Mouse (Mus musculus): ENCODE data around the gene Cdc42se2.

The Cdc42se2 gene

DNA sequence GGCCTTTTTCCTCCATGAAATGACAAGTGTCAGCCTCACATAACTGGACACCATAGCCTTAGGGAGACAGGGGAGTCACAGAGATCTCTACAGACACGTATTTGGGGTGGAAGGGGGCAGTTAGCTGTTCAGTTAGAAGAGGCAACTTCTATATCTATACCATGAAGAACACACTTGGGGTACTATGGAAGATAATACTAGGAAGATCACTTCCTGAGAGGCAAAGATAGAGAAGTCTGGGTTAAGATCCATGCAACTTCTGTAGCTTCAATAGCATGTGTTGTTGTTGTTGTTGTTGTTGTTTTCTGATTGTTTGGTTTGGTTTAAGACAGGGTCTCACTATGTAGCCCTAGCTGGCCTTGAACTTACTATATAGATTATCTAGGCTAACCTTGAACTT is 5.7 kb upstream of the Cdc42se2 start:
- in situ Hi-C loops (cut with MseI, MboI): no loop called here

DNA sequence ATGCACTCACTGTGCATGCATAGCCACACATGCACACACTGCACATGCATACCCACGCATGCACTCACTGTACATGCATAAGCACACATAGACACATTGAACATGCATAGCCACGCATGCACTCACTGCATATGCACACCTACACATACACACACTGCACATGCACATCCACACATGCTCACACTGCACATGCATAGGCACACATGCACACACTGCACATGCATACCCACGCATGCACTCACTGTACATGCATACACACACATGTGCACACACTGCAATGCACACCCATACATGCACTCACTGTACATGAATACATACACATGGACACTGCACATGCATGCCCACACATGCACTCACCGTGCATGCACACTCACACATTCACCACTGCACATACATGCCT is 4.0 kb upstream of the Cdc42se2 start:
- in situ Hi-C loops (cut with MseI, MboI): no loop called here

DNA sequence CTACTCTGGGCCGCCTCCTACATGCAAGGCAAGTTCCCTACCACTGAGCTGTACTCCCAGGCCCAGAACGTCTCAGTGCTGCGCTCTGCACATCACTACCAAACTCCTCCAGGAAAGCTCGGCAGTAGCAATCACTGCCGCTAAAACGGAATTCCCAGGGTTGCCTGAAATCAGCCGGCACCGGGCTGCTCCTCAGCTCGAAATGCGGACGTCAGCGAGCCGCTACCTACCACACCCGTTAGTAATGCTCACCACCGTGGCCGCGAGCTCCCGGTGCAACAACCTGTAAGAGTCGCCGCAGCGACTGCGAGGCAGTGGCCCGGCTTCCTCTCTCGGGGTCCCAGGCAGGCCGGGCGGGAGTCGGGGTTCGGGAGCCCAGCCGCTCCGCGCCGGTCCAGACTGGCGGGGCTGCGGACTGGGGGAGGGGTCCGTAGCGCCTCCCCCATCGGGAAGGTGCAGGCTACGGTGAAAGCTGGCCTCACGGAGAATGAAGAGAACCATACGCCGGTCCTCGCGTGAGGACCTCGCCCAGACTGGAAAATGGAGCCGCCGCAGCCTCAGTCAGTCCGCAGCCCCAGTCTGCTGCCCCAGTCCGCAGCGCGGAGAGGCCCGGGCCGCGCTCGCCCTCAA is 502 bp downstream of the Cdc42se2 start:
- in situ Hi-C loops (cut with MseI, MboI): loop anchor here in 1 of 2 experiments (5.0 kb wide), 1 partner anchor 75 kb away; the partner anchor contains the start of gene Lyrm7

DNA sequence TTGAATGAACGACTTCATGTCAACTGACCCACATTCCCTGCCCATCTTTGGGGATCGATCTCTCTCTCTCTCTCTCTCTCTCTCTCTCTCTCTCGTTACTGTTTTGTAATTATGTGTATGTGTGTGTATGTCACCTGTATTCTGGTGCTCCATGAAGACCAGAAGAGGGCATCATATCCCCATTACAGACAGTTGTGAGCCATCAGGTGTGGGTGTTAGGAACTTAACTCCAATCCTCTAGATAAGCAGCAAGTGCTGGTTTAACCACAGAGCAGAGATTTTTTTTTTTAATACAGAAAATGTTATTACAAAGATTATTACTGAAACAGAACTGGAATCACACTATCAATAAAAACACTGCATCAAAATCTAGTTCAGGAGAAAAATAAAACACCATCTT is 1.9 kb downstream of the Cdc42se2 start:
- in situ Hi-C loops (cut with MseI, MboI): loop anchor here in 1 of 2 experiments (5.0 kb wide), 1 partner anchor 77 kb away; the partner anchor contains the start of gene Lyrm7

DNA sequence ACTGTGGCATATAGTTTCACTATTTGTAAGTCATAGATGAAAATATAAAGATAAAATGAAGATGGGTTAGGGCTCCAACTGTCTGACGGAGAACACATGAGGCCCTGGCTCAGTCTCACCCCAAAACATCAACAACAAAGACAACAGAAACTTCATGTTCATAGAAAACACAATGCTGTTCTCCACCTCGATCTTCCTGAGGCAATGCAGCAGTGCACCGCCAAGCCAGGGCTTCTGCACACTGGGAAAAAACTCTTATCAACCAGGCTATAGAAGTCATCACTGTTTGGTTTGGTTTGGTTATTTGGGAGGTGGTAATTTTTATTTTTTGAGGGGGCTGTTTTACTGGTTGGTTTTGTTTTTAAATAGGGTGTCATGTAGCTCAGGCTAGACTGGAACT is 3.0 kb downstream of the Cdc42se2 start:
- in situ Hi-C loops (cut with MseI, MboI): no loop called here

DNA sequence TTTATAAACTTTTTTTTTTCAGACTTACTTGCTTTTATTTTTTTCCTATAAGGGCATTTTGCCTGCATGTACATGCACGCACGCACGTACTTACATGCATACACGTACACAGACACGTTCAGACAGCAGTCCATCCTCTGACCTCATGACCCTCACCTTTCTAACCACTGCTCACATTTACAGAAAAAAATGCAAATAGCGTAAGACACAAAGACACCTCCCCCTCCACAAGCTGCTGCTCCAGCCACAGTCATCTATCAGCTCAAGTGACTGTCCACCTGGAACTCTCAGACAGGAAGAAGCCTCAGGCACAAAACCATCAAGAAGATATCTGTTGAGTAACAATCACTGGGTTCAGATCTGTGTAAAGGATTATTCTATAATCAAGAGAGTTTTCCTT is 5.2 kb downstream of the Cdc42se2 start:
- in situ Hi-C loops (cut with MseI, MboI): no loop called here

DNA sequence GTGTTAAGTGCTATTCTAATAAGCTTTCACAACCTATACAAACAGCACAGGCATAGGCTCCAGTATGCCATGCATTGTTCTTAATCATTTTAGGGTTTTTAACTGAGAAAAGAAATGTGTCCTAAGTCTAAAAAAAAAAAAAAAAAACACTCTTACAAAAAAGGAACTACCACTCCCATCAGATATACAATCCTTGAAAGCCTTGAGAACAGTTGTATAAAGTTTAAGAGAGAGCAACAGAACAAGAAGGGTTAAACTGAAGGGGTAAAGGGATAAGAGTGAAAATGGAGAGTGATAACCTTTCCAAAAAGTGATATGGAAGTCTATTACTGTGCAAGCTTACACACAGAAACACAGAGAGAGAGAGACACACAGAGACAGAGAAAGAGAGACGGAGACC is 7.5 kb downstream of the Cdc42se2 start:
- in situ Hi-C loops (cut with MseI, MboI): no loop called here

DNA sequence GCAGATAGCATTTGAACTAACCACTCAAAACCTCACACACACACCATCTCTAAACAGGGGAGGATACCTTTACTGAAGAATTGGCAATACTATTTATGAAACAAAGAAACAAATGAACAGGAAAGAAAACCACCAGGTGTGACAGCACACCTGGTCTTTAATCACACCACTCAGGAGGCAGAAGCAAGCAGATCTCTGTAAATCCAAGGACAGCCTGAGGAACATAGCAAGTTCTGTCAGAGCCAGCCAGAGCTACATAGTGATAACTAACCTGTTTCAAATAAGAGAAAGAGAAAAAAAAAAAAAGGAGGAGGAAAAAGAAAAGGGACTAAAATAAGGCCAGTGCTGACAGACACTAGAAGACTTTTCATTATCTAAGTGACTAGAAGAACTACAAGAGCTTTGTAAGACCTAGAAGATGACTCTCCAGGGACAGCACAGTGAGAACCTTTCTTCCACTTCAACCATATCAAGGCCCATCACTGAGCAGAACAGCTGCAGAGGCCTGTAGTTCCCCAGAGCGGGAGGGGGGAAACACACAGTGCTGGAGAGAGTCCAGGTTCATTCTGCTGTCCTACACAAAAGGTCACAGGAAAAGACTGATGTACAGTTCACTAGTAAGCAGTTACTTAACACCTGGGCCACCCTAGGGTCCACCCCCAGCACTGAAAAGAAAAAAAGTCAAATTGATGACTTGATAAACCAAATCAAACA is 9.2 kb downstream of the Cdc42se2 start:
- in situ Hi-C loops (cut with MseI, MboI): no loop called here

DNA sequence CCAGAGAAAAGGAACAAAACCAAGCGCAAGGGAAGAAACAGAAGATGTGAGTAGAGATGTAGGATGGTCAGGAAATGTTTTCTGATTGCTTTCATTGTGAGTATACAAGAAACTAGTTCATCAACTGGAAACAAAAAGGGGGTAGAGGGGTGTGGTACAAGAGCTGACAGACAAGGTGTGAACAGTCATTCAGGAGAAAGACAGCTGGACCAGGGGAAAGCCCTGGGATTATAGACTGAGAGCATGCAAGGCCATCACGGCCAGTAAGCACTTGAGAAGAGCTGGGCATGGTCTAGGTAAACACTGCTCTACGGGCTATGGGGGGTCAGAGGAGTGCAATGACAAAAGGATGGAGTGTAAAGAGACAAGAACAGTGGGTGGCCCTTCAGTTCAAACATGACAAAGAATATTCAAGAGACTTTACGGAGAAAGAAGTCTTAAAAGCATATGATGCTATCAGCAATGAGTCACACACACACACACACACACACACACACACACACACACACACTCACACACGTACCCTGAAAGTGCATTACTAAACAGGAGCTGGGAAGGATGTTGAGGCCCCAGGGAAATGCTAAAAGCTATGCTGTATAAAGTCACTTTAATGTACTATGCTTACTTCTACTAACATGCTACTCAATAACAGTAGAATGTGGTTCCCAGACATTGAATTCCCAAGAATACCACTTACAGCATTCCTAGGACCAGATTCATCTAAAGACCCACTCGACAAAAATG is 9.9 kb downstream of the Cdc42se2 start:
- in situ Hi-C loops (cut with MseI, MboI): no loop called here

DNA sequence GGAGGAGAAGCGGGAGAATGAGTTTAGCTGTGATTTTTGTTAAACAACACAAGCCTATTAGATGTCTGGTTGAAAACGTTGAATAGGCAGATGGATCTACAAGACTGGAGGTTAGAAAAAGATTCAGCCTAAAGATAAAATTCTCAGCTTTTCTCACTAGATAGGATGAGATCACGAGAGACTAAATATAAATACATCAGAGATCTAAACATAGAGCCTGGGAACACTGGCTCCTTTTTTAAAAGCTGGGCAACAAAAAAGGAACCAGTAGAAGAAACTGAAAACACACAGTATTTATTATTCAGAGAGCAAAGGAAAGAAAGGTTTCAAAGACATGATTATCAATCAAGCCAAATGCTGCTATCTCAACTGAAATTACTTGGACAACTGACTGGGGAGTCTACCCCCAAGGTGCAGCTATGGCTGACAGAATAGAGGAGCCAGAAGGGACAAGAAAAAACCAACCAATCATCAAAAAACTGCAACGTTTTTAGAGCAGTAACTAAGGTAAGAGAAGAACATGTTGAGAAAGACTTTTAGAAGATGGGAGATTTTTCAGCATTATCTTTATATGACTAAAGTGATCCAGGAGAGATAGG is 10.6 kb downstream of the Cdc42se2 start:
- in situ Hi-C loops (cut with MseI, MboI): no loop called here

DNA sequence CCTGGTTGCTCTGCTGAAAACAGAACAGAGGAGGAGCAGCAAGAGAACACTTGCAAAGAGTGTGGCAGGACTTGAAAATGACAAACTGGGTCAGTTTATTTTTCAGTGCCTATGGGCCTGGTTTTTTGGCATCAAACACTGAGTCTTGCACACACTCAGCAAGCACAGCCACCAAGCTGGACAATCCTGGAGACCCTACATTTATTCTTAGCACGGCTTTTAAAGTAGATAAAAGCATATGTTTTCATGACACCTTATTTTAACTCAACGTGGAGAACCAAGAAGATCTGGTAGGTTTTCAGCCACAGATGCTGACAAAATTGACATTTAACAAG is 11.1 kb downstream of the Cdc42se2 start:
- in situ Hi-C loops (cut with MseI, MboI): no loop called here

DNA sequence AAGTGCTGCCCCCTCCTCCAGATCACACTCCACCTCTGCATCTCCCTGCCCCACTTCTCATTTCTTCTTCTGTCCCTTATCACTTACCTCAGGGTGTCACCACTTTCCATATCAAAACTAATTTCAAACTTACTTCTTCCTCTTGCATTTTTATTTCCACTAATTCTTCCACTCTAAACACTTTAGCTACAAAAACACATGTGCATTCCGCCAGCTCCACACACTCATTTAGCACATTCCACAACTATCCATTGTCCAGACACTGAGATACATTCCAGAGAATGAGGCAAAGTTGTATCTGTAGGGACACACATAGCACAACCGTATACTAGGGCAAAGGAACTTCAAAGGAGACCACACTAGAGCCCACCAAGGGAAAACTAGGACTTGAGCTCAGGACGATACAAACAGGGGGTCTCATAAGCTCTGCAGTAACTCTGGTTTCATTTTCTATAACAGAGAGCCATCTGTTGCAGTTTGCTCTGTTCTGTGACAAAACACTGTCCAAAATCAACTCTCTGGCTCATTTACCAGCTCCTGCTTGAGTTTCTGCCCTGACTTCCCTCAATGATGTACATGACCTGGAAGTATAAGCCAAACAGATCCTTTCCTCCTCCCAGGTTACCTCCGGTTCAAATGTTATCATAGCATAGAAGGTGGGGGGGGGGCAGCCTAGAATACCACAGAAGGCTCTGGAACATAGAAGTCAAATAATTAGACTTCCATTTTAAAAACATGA is 11.7 kb downstream of the Cdc42se2 start:
- in situ Hi-C loops (cut with MseI, MboI): no loop called here

DNA sequence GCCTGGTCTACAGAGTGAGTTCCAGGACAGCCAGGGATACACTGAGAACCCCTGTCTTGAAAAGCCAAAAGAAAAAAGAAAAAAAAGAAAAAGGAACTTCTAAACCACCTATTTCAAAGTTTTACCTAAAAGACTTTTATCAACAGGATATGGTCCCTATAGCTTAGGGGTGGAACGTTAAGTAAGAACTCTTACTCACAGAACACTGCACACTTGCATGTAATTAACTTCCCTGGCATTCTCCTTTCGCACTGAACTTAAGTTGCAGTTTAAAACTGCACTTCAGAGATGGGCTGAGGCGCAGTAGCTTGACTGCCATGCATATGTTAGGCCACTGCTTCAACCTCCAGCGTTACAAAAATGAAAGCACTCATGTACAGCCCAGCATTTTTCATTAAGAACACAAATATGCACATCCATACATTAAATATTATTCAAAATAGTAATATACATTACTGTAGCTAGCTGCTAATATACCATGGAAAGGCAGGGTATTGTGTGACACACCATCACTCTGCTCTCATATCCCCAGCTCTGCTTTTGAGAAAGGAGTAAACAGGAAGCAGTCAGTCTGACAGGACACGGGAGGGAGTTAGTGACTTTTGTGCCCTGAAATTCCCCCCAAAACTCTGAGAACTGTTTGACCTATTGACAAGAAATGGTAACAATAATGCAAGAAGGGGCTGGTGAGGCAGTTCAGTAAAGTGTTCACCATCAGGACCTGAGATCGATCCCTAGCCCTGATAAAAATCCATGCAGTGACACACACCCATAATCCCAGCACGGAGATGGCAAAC is 13.0 kb downstream of the Cdc42se2 start:
- in situ Hi-C loops (cut with MseI, MboI): no loop called here

DNA sequence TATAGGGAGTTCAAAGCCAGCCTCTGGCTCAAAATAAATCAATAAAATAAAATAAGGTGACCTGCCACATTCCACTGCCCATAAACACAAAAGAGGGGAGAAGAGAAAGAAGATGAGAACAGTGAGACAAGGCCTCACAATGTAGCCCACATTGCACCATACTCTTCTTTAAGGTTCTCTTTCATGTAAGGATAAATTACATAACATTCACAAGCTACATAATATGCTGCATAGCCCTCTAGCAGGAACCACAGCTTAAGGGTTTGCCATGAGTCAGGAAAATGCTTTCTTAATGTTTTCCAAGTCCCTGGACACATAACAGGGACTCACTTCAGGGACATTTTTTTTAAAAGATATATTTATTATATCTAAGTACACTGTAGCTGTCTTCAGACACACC is 15.9 kb downstream of the Cdc42se2 start:
- in situ Hi-C loops (cut with MseI, MboI): no loop called here

DNA sequence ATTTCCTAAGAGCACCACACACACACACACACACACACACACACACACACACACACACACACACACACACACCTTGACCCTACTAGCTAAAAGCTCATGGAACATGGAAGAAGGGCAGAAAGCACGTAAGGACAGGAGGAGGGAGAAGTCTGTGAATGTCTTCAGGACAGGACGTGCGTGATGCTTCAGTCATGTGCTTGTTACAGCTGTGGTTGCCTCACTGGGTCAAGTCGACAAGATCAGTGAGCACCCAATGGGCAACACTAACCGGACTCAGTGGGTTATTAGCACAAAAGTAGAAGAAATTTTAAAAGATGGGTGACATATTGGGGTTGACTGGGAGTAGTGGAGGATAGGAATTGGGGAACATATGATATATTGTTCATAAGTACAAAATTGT is 17.6 kb downstream of the Cdc42se2 start:
- in situ Hi-C loops (cut with MseI, MboI): no loop called here

DNA sequence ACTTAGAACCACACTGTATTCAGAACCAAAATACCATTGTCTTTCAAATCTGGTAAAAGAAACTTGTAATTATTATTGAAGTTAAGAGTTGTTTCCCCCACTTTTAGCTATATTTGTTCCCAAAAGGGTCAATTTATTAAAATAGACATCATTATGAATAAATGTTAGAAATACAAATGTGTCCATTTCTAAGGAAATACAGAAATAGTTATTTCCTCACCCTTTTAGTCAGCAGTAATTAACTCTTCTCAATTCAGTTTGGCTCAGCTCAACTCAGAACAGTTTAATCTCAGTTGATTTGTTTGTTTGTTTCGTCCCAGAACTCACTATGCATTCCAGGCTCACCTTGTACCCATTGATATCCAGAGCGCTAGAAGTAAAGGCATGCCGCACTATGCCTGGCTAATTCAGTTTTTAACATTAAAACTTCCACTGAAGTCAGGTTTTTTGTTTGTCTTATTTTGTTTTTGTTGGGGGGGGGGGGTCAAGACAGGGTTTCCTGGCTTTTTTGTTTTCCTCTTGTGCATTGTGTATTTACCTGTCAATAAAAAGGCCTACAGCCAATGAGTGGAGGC is 19.3 kb downstream of the Cdc42se2 start:
- in situ Hi-C loops (cut with MseI, MboI): no loop called here

DNA sequence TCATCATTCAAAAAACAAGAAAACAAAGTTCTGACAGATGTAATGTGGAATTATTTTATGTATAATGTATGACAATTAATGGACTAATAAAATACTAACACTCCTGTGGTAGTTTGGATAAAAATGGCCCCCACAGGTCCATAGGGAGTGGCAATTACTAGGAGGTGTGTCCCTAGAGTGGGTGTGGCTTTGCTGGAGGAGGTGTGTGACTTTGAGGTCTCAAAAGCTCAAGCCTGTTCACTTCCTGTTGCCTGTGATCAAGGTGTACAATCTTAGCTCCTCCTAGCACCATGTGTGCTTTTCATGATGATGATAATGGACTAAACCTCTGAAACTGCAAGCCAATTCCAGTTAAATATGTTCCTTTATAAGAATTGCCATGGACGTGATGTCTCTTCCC is 22.7 kb downstream of the Cdc42se2 start:
- in situ Hi-C loops (cut with MseI, MboI): no loop called here

DNA sequence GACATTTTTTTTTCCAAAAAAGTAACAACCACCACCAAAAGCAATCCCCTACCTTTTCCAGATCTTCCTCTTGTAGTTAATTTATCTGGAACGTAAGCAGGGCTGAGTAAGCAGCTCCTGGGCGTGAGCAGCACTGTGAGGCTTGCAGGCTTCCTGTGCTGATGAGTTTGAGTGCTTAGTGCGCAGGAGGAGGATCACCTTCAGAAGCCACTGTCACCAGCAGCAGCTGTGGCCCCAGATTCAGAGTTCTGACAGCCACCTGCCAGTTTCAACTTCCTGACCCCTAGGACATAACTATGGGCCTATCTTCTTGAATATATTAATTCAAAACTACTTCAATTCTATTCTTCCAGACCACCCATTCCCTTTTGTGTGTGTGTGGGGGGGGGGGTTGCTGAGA is 23.4 kb downstream of the Cdc42se2 start:
- in situ Hi-C loops (cut with MseI, MboI): no loop called here

DNA sequence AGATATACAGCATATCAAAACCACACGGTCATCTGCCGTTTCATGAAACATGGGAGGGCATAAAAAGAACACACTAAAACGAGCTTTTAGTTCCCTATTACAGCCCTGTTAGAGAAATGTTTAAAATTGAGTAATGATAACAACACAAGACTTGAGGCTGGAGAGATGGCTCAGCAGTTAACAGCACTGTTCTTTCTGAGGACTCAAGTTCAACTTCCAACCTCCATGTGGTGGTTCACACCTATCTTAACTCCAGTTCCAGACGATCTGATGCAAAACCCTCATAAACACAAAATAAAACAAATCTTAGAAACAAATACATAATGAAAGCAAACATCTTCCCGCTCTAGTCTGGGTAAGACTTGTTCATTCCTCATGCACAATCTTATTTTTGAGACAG is 24.7 kb downstream of the Cdc42se2 start:
- in situ Hi-C loops (cut with MseI, MboI): no loop called here

DNA sequence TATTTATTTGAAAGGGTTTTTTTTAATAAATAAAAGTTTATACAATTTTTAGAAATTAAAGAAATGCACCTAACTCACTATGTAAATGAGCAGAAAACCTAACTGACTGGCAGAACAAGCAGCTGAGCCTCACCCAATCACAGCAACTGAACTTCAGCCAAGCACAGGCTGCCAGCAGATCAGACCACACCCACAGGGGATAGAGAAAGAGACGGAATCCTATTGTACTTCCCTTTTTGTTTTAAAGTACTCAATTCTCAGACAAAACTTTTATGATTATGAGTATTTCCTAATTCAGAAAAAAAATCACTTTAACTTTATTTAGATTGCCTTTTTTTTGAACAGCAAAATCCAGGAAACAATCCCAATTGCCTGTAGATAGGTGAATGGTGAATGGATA is 29.5 kb downstream of the Cdc42se2 start:
- in situ Hi-C loops (cut with MseI, MboI): no loop called here

All from mouse trophoblast stem cell (cell line).